Comparison of ENCODE assay signal across 29 mouse cellular contexts in the genomic region with DNA sequence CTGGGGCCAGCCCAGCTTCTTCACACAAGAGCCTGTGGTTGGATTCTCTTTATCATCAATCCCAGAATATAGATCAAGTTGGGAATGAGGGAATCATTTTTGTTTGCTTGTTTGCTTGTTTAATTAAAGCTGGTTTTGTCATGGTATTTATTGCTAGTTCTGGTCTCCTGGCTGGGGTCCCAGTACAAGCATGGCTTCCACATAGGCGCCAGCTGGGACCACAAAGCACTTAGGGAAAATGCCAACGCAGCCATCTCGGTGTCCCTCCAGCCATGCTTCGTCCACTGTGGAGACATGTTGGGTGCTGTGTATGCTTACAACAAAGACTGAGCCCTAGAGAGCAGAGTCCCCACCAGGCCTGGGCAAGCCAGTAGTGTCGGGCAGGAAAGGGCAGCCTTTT. TPM values are rescaled to one million over a fixed set of nuclear protein-coding genes. Genes with fewer than 3 reads are reported as not detected.
A peak's percentile ranks its signal among the peaks of the same experiment; 100 is the strongest.
DNase-seq lines count a peak whose midpoint lies in the region; TF ChIP-seq lines count a peak whose summit lies in the region.
"Had no signal": no experiment of that assay in that cellular context is flagged by ENCODE, and none has a peak within 500 bp of the region (broad histone marks: within the 10 kb centered on the region; RNA-seq: fewer than 3 reads in every experiment).

No protein-coding gene starts in this region.

- peaks cover 55% of the 10 kb centered on the region for H3K4me1 ChIP-seq in small intestine, adult 2 months (ENCODE audit: control insufficient read depth, insufficient read depth, insufficient read length, low read length)
- H3K4me1 ChIP-seq: embryonic facial prominence, embryonic 13.5 days; embryonic facial prominence, embryonic 15.5 days; forebrain, embryonic 10.5 days; forebrain, embryonic 13.5 days; forebrain, embryonic 15.5 days had no signal

- no peak for TF ChIP-seq POLR2A in brain, embryonic 14.5 days (IDR thresholded peaks at IDR 0.05; ENCODE audit: borderline replicate concordance, extremely low read depth, insufficient read depth, insufficient read length, poor library complexity, severe bottlenecking)
- no peak for TF ChIP-seq POLR2A in small intestine, adult 2 months (IDR thresholded peaks at IDR 0.05; ENCODE audit: low read depth, low read length)

- H3K36me3 ChIP-seq in small intestine, adult 2 months (ENCODE audit: control insufficient read depth, insufficient read depth, low read length): peaks cover 33% of the 10 kb centered on the region
- H3K36me3 ChIP-seq: embryonic facial prominence, embryonic 13.5 days; embryonic facial prominence, embryonic 15.5 days; forebrain, embryonic 10.5 days; forebrain, embryonic 15.5 days; G1E had no signal

- H3K27ac ChIP-seq in left cerebral cortex, adult 2 months: no peak overlapping the region
- peak overlapping the region; percentile 6; the same call in 1 of the 2 replicates for H3K27ac ChIP-seq in small intestine, adult 2 months (ENCODE audit: insufficient read depth, low read depth, low read length)
- H3K27ac ChIP-seq: embryonic facial prominence, embryonic 13.5 days; embryonic facial prominence, embryonic 15.5 days; forebrain, embryonic 10.5 days; forebrain, embryonic 13.5 days; forebrain, embryonic 15.5 days had no signal

- no peak overlapping the region for H3K4me3 ChIP-seq in left cerebral cortex, adult 2 months
- H3K4me3 ChIP-seq in small intestine, adult 2 months (ENCODE audit: low read depth, low read length): no peak overlapping the region
- H3K4me3 ChIP-seq: embryonic facial prominence, embryonic 13.5 days; embryonic facial prominence, embryonic 15.5 days; erythroblast, embryonic 14.5 days; forebrain, embryonic 10.5 days; forebrain, embryonic 13.5 days; forebrain, embryonic 15.5 days had no signal

- H3K27me3 ChIP-seq in small intestine, adult 2 months (ENCODE audit: control insufficient read depth, insufficient read depth, low read length): no peaks in the 10 kb centered on the region
- H3K27me3 ChIP-seq: CH12.LX; embryonic facial prominence, embryonic 15.5 days; forebrain, embryonic 13.5 days; forebrain, embryonic 15.5 days had no signal

- intact Hi-C loops in left cerebral cortex, postnatal 4 days (cut with DNase I): no loop called here
- intact Hi-C loops in left cerebral cortex, adult 2 months (cut with DNase I): no loop called here

- TF ChIP-seq CTCF in left cerebral cortex, adult 2 months (IDR thresholded peaks at IDR 0.05): no peak
- TF ChIP-seq CTCF in brain, embryonic 14.5 days (IDR thresholded peaks at IDR 0.05; ENCODE audit: borderline replicate concordance, extremely low read depth, insufficient read depth, insufficient read length): no peak
- TF ChIP-seq CTCF in small intestine, adult 2 months (IDR thresholded peaks at IDR 0.05; ENCODE audit: extremely low read depth, insufficient read length, insufficient replicate concordance, low read depth, low read length): no peak

- peak; percentile 41 to 51 for DNase-seq in cerebellum, postnatal 14 days
- no peak for DNase-seq in cerebellum, adult 9-10 months
- DNase-seq in left cerebral cortex, postnatal 4 days: peak; percentile 34
- DNase-seq in left cerebral cortex, adult 2 months (ENCODE audit: extremely low spot score in 1 of 2, low spot score in 2 of 2): no peak
- DNase-seq in brain, embryonic 14.5 days (ENCODE audit: low read depth): peak; percentile 20
- no peak for DNase-seq in B cell, adult 2 months
- DNase-seq: adrenal gland, adult 8-10 months; adrenal gland, postnatal 14 days; adrenal gland, postnatal 36 days; cerebellum, adult 11-12 months; cerebellum, adult 2 months; cerebellum, adult 9-11 months; cerebellum, postnatal 36 days; embryo, embryonic 11 days had no signal

- WGBS in small intestine, adult 2 months: 87% methylated on average over 5 of the region's 5 CpGs

RNA-seq across cellular contexts. Expression of a gene that starts 5.5 kb away (rescaled TPM):
- not detected for total RNA-seq in left cerebral cortex, postnatal 4 days (2021)
- not detected for total RNA-seq in left cerebral cortex, adult 2 months (2021)
- 0.11 and 0.18 TPM in 2 replicates for polyA plus RNA-seq in brain, embryonic 14.5 days (2012; rRNA removed)
- 149 and 281 TPM in 2 replicates for polyA plus RNA-seq in small intestine, adult 2 months (2012; rRNA removed)
- total RNA-seq: adrenal gland, adult 18-20 months; adrenal gland, postnatal 36 days; CH12.LX; common myeloid progenitor, adult 5-6 weeks; G1E had no signal
- polyA plus RNA-seq: activated CD4-positive, CD25-positive, alpha-beta regulatory T cell, adult 4 months; cerebellum, adult 2 months; embryonic facial prominence, embryonic 11.5 days; embryonic facial prominence, embryonic 13.5 days; embryonic facial prominence, embryonic 15.5 days; forebrain, embryonic 10.5 days; forebrain, embryonic 13.5 days; forebrain, embryonic 15.5 days; G1E; Patski had no signal

RNA-seq across cellular contexts. Expression of a gene that starts 9.4 kb away (rescaled TPM):
- total RNA-seq in left cerebral cortex, postnatal 4 days (2021): not detected
- total RNA-seq in left cerebral cortex, adult 2 months (2021): not detected
- polyA plus RNA-seq in brain, embryonic 14.5 days (2012; rRNA removed): 0.04 TPM in 2 replicates
- 14.1 and 15.5 TPM in 2 replicates for polyA plus RNA-seq in small intestine, adult 2 months (2012; rRNA removed)
- total RNA-seq: adrenal gland, adult 18-20 months; adrenal gland, adult 8-10 months; adrenal gland, postnatal 14 days; adrenal gland, postnatal 36 days had no signal
- polyA plus RNA-seq: cerebellum, adult 2 months; embryonic facial prominence, embryonic 11.5 days; embryonic facial prominence, embryonic 13.5 days; forebrain, embryonic 13.5 days; forebrain, embryonic 15.5 days; frontal cortex, adult 2 months; Patski had no signal

RNA-seq across cellular contexts. Expression of a gene that starts 31.4 kb away (rescaled TPM):
- total RNA-seq in left cerebral cortex, postnatal 4 days (2021): 100 to 1,000 TPM; 342 to 359 TPM
- total RNA-seq in left cerebral cortex, adult 2 months (2021): 100 to 1,000 TPM; 442 to 471 TPM
- 194 and 297 TPM in 2 replicates for polyA plus RNA-seq in brain, embryonic 14.5 days (2012; rRNA removed)
- polyA plus RNA-seq in small intestine, adult 2 months (2012; rRNA removed): 93.0 and 100 TPM in 2 replicates

Comparison
In these comparisons a context has a peak if more than half of its experiments do, and no peak if none do; other contexts are left out.
1. DNase-seq: peak in cerebellum, postnatal 14 days (2 of 2), left cerebral cortex, postnatal 4 days (single experiment) and brain, embryonic 14.5 days (single experiment); none in cerebellum, adult 9-10 months (single experiment), left cerebral cortex, adult 2 months (0 of 2) and B cell, adult 2 months (0 of 2).